Mouse (Mus musculus): ENCODE data around the gene Dok5.

The Dok5 gene

DNA sequence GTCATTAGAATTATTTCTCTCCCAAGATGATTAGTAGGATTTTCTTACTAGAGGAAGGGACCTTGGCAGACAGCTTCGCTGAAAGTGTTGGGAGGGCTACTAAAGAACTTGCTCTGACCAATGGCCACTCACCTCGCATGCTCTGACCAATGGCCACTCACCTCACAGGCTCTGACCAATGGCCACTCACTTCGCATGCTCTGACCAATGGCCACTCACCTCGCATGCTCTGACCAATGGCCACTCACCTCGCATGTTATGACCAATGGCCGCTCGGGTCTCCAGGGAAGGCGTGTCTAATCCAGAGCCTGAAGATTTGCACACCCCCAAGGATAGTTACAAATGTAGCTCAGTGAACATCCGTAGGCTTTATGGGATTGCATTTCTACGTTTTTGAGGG is 131.6 kb downstream of the Dok5 start:
- Histone ChIP-seq H3K4me1 (replicated peaks; ENCODE audit: low read depth, low read length) (no peaks in the 10 kb centered on the region; the same call in 1 of the 2 replicates), H3K27me3 (ENCODE audit: insufficient read depth, low read length) (peaks cover 24% of the 10 kb centered on the region), H3K4me3 (replicated peaks; ENCODE audit: low read length) (no peak overlapping the region), H3K36me3 (ENCODE audit: insufficient read depth, low read length) (no peaks in the 10 kb centered on the region), H3K9me3 (ENCODE audit: low read length) (0 out of 2 replicates have a peak, but pooled peaks cover 4% of the 10 kb centered on the region)
- TF ChIP-seq CTCF (conservative IDR thresholded peaks at IDR 0.05; ENCODE audit: low read length) (no peak; the same call in 1 of the 2 replicates), POU5F1 (IDR thresholded peaks at IDR 0.05; ENCODE audit: borderline replicate concordance, low read length) (no peak), NANOG (IDR thresholded peaks at IDR 0.05; ENCODE audit: borderline replicate concordance, low read length) (no peak)

DNA sequence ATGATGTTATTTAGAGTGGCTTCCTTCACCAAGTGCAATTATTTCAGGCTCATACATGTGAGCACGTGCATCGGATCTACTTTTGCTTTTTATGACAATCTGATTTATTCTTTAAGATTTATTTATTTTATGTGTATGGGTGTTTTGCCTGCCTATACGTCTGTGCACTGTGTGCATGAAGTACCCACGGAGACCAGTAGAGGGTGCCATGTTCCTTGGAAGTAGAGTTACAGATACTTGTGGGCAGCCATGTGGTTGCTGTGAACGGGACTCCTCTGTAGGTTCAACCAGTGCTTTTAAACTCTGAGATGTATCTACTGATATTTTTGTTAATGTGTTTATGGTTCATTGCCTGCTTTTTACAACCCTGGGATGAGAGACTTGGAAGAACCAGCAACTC is 132.4 kb downstream of the Dok5 start:
- TF ChIP-seq NANOG (IDR thresholded peaks at IDR 0.05; ENCODE audit: borderline replicate concordance, low read length) (no peak), CTCF (conservative IDR thresholded peaks at IDR 0.05; ENCODE audit: low read length) (peak; percentile 81)
- 0 out of 2 replicates have a peak, but pooled peaks cover 4% of the 10 kb centered on the region for H3K9me3 ChIP-seq (ENCODE audit: low read length)
- no peak overlapping the region for H3K4me3 ChIP-seq (replicated peaks; ENCODE audit: low read length)
- no peaks in the 10 kb centered on the region; the same call in 1 of the 2 replicates for H3K4me1 ChIP-seq (replicated peaks; ENCODE audit: low read depth, low read length)
- peaks cover 17% of the 10 kb centered on the region for H3K27me3 ChIP-seq (ENCODE audit: insufficient read depth, low read length)
- H3K36me3 ChIP-seq (ENCODE audit: insufficient read depth, low read length): no peaks in the 10 kb centered on the region

DNA sequence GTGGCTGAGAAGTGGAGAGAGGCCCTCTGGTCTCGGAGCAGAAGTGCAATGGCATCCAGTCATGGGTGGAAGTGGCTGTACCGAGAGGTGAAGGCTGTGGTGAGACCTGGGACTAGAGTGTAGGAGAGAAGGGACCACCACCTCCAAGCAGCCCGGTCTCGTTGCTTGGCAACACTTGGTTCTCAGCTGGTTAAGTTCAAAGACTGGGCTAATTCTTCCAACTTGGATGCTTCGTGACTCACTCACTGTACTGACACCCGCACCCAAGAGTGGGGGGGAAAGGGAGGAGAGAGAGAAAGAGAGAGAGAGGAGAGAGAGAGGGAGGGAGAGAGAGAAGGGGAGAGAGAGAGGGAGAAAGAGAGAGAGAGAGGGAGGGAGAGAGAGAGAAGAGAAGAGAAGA is 133.2 kb downstream of the Dok5 start:
- H3K4me1 ChIP-seq (replicated peaks; ENCODE audit: low read depth, low read length): no peaks in the 10 kb centered on the region; the same call in 1 of the 2 replicates
- H3K4me3 ChIP-seq (replicated peaks; ENCODE audit: low read length): no peak overlapping the region
- H3K9me3 ChIP-seq (ENCODE audit: low read length): 0 out of 2 replicates have a peak, but pooled peaks cover 4% of the 10 kb centered on the region
- TF ChIP-seq POU5F1 (IDR thresholded peaks at IDR 0.05; ENCODE audit: borderline replicate concordance, low read length) (no peak), CTCF (conservative IDR thresholded peaks at IDR 0.05; ENCODE audit: low read length) (no peak), NANOG (IDR thresholded peaks at IDR 0.05; ENCODE audit: borderline replicate concordance, low read length) (no peak)
- H3K27me3 ChIP-seq (ENCODE audit: insufficient read depth, low read length): peaks cover 21% of the 10 kb centered on the region
- no peaks in the 10 kb centered on the region for H3K36me3 ChIP-seq (ENCODE audit: insufficient read depth, low read length)

DNA sequence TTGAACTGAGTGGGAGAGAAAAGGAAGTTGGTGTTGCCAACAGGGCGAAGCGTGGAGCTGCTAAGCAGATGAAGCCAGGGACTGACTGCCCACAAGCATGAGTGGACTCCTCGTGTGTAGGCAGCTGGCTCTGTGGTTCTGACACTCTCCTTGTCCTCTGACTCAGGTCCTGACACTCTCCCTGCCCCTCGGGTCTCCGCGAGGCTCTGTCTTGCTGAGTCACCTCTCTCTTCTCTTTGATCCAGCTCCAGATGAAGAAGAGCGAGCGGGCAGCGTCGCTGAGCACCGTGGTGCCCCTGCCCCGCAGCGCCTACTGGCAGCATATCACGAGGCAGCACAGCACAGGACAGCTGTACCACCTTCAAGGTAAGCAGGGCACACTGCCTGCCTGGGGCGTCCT is 139.0 kb downstream of the Dok5 start:
- H3K4me1 ChIP-seq (replicated peaks; ENCODE audit: low read depth, low read length): peaks cover 8% of the 10 kb centered on the region; the same call in 1 of the 2 replicates
- TF ChIP-seq NANOG (IDR thresholded peaks at IDR 0.05; ENCODE audit: borderline replicate concordance, low read length): no peak
- TF ChIP-seq CTCF (conservative IDR thresholded peaks at IDR 0.05; ENCODE audit: low read length): no peak
- no peak for TF ChIP-seq POU5F1 (IDR thresholded peaks at IDR 0.05; ENCODE audit: borderline replicate concordance, low read length)
- H3K9me3 ChIP-seq (ENCODE audit: low read length): no peaks in the 10 kb centered on the region
- H3K27me3 ChIP-seq (ENCODE audit: insufficient read depth, low read length): peaks cover 26% of the 10 kb centered on the region
- H3K36me3 ChIP-seq (ENCODE audit: insufficient read depth, low read length): no peaks in the 10 kb centered on the region
- no peak overlapping the region for H3K4me3 ChIP-seq (replicated peaks; ENCODE audit: low read length)

DNA sequence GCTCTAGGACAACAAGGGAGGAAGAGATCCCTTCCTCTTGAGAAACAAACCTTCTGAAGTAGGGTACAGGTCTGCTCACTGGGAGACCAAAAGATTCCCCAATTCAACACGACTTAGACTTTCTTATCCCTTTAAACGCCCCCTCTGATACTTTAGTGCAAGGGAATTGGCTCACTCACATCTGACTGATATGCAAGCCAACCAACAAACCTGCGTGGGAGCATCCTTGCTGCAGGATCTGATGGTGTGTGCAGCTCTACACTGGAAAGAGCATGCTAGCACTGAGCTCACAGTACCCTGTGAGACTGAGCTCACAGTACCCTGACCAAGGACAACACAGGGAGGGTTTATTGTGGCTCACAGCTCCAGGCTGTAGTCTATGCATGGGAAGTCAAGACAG is 139.9 kb downstream of the Dok5 start:
- H3K36me3 ChIP-seq (ENCODE audit: insufficient read depth, low read length): no peaks in the 10 kb centered on the region
- H3K4me1 ChIP-seq (replicated peaks; ENCODE audit: low read depth, low read length): peaks cover 8% of the 10 kb centered on the region; the same call in 1 of the 2 replicates
- peaks cover 26% of the 10 kb centered on the region for H3K27me3 ChIP-seq (ENCODE audit: insufficient read depth, low read length)
- TF ChIP-seq POU5F1 (IDR thresholded peaks at IDR 0.05; ENCODE audit: borderline replicate concordance, low read length): no peak
- TF ChIP-seq CTCF (conservative IDR thresholded peaks at IDR 0.05; ENCODE audit: low read length): no peak
- TF ChIP-seq NANOG (IDR thresholded peaks at IDR 0.05; ENCODE audit: borderline replicate concordance, low read length): no peak
- no peaks in the 10 kb centered on the region for H3K9me3 ChIP-seq (ENCODE audit: low read length)
- H3K4me3 ChIP-seq (replicated peaks; ENCODE audit: low read length): no peak overlapping the region

DNA sequence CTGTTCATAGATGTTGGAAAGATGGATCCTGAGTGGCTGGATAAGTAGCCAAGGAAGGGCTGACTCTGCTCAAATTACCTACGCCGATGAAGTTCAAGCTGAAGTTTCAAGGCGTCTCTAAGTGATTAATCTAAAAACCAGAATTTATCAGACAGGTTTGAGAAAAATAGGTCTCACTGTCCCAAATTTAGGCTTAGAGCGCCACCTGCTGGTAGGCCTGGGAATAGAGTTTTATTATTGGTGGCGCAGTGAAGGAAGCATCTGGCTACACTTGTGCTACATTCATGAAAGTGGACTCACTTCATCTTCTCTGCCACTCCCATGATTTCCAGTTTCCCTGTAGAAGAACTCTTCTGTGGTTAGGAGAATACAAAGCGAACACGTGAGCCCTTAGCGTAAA is 141.8 kb downstream of the Dok5 start:
- no peak overlapping the region for H3K4me3 ChIP-seq (replicated peaks; ENCODE audit: low read length)
- TF ChIP-seq CTCF (conservative IDR thresholded peaks at IDR 0.05; ENCODE audit: low read length): peak; percentile 92
- TF ChIP-seq POU5F1 (IDR thresholded peaks at IDR 0.05; ENCODE audit: borderline replicate concordance, low read length): no peak
- H3K9me3 ChIP-seq (ENCODE audit: low read length): no peaks in the 10 kb centered on the region
- peaks cover 23% of the 10 kb centered on the region for H3K27me3 ChIP-seq (ENCODE audit: insufficient read depth, low read length)
- H3K4me1 ChIP-seq (replicated peaks; ENCODE audit: low read depth, low read length): peaks cover 12% of the 10 kb centered on the region
- H3K36me3 ChIP-seq (ENCODE audit: insufficient read depth, low read length): no peaks in the 10 kb centered on the region

DNA sequence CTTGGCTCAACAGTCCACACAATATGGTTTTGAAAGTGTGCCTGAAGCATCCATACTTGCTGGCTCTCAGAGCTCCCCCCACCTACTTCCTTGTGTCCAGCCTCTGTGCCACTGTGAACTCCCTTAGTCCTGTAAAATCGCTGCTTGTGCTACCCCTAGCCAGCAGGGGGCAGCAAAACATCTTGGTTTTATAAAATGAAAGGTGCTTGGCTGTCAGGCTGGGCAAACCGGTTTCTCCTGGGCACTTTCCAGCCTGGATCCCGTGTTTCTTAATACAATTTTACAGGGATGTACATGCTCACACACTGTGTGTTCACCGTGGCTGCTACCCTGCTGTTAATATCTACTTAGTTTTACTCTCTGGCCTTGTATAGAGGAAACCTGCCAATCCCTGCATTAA is 145.9 kb downstream of the Dok5 start:
- peak; percentile 77 for TF ChIP-seq CTCF (conservative IDR thresholded peaks at IDR 0.05; ENCODE audit: low read length)
- TF ChIP-seq NANOG (IDR thresholded peaks at IDR 0.05; ENCODE audit: borderline replicate concordance, low read length): no peak
- H3K4me1 ChIP-seq (replicated peaks; ENCODE audit: low read depth, low read length): peaks cover 15% of the 10 kb centered on the region
- peaks cover 3% of the 10 kb centered on the region; the same call in 1 of the 2 replicates for H3K27me3 ChIP-seq (ENCODE audit: insufficient read depth, low read length)
- H3K4me3 ChIP-seq (replicated peaks; ENCODE audit: low read length): no peak overlapping the region
- H3K9me3 ChIP-seq (ENCODE audit: low read length): no peaks in the 10 kb centered on the region
- no peaks in the 10 kb centered on the region for H3K36me3 ChIP-seq (ENCODE audit: insufficient read depth, low read length)

DNA sequence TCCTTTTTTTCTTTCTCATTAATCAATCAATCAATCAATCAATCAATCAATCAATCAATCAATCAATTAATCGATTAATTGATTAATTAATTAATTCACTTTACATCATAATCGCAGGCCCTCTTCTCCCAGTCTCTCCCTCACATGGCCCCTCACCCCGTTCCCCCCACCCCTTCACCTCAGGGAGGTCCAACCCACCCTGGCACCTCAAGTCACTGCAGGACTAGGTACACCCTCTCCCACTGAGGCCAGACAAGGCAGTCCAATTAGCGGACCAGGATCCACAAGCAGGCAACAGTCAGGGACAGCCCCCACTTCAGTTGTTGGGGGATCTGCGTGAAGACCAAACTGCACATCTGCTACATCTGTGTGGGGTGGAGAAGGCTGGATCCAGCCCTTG is 146.3 kb downstream of the Dok5 start:
- Histone ChIP-seq H3K9me3 (ENCODE audit: low read length) (no peaks in the 10 kb centered on the region), H3K27me3 (ENCODE audit: insufficient read depth, low read length) (peaks cover 3% of the 10 kb centered on the region; the same call in 1 of the 2 replicates), H3K4me3 (replicated peaks; ENCODE audit: low read length) (no peak overlapping the region), H3K36me3 (ENCODE audit: insufficient read depth, low read length) (no peaks in the 10 kb centered on the region), H3K4me1 (replicated peaks; ENCODE audit: low read depth, low read length) (peaks cover 15% of the 10 kb centered on the region)
- TF ChIP-seq POU5F1 (IDR thresholded peaks at IDR 0.05; ENCODE audit: borderline replicate concordance, low read length) (no peak), NANOG (IDR thresholded peaks at IDR 0.05; ENCODE audit: borderline replicate concordance, low read length) (no peak), CTCF (conservative IDR thresholded peaks at IDR 0.05; ENCODE audit: low read length) (no peak)

DNA sequence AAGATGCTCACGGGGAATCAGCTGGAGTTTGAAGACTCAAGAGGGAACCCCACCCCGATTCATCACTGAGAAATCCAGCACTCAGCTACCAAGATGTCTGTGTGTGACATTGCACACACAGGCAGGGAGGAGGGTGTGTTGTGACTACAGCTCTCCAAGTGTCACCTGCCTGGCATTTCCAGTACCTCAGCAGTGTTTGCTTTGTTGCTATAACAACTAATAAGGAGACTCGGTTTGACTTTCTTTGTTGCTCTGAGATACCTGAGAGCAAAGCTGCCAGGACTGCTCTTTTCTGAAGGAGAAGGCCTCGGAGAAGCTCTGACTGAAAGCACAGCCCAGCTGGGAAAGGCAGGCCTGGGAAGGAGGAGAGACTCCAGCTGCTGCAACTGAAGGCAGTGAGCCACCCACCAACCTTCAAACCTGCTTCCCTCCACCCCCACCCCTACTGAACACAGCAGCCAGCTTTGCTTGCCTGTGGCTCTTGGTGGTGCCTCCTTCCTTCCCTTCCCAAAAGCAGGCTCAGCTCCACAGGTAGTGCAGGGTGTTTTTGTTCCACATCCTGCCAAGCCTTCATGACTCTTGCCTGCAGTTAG is 152.7 kb downstream of the Dok5 start:
- TF ChIP-seq NANOG (IDR thresholded peaks at IDR 0.05; ENCODE audit: borderline replicate concordance, low read length) (no peak), CTCF (conservative IDR thresholded peaks at IDR 0.05; ENCODE audit: low read length) (no peak), POU5F1 (IDR thresholded peaks at IDR 0.05; ENCODE audit: borderline replicate concordance, low read length) (no peak)
- no peak overlapping the region for H3K4me3 ChIP-seq (replicated peaks; ENCODE audit: low read length)
- no peaks in the 10 kb centered on the region for H3K27me3 ChIP-seq (ENCODE audit: insufficient read depth, low read length)
- H3K9me3 ChIP-seq (ENCODE audit: low read length): no peaks in the 10 kb centered on the region
- no peaks in the 10 kb centered on the region for H3K36me3 ChIP-seq (ENCODE audit: insufficient read depth, low read length)
- peaks cover 31% of the 10 kb centered on the region for H3K4me1 ChIP-seq (replicated peaks; ENCODE audit: low read depth, low read length)
